Mouse (Mus musculus) liver, adult 2 months (tissue): ENCODE results near the gene Hydin. TPM values are rescaled to one million over a fixed set of nuclear protein-coding genes. Genes with fewer than 3 reads are reported as not detected.

Experiments
- DNase-seq: peaks from one replicate; pipeline ENCODE4 v3.0.0-alpha.2; 2011; ENCODE audit warnings: low read depth, low spot score; ENCODE audit errors: extremely low read depth
- H3K27ac ChIP-seq: fragments of 200-500 bp; replicated peaks from 2 replicates; pipeline ENCODE4 v1.5.1; 2012; ENCODE audit warnings: low read depth, mild to moderate bottlenecking, control low read depth, inconsistent platforms, low read length; ENCODE audit not compliant: insufficient read depth
- H3K27me3 ChIP-seq: fragments of 200-500 bp; 2 replicates; pipeline ENCODE4 v1.6.1; 2012; ENCODE audit warnings: mild to moderate bottlenecking, moderate library complexity, low read length, inconsistent platforms; ENCODE audit not compliant: control insufficient read depth, insufficient read depth
- H3K36me3 ChIP-seq: fragments of 200-500 bp; 2 replicates; pipeline ENCODE4 v1.6.1; 2012; ENCODE audit warnings: low read length, inconsistent platforms; ENCODE audit not compliant: control insufficient read depth, insufficient read depth
- H3K4me1 ChIP-seq: fragments of 200-500 bp; 2 replicates; pipeline ENCODE4 v1.6.1; 2011; ENCODE audit warnings: low read length; ENCODE audit not compliant: control insufficient read depth, insufficient read depth
- H3K4me3 ChIP-seq: fragments of 200-500 bp; 2 replicates; pipeline ENCODE4 v1.5.1; 2011; ENCODE audit warnings: low read depth, mild to moderate bottlenecking, control low read depth, low read length, moderate library complexity; ENCODE audit not compliant: insufficient read depth
- H3K79me2 ChIP-seq: fragments of 200-500 bp; 2 replicates; pipeline ENCODE4 v1.6.1; 2012; ENCODE audit warnings: inconsistent platforms, mild to moderate bottlenecking, low read length, moderate library complexity; ENCODE audit not compliant: control insufficient read depth, insufficient read depth
- H3K9ac ChIP-seq: fragments of 200-500 bp; 2 replicates; pipeline ENCODE4 v1.6.1; 2012; ENCODE audit warnings: low read depth, mild to moderate bottlenecking, control low read depth, inconsistent platforms, low read length
- CTCF ChIP-seq: fragments of 200-500 bp; IDR thresholded peaks from 2 replicates; pipeline ENCODE4 v1.5.1; 2011; ENCODE audit warnings: low read depth, low read length, control low read depth
- POLR2A ChIP-seq: fragments of 200-500 bp; IDR thresholded peaks from 2 replicates; pipeline ENCODE4 v1.6.1; 2011; ENCODE audit warnings: low read length, control low read depth; ENCODE audit not compliant: insufficient read depth; ENCODE audit errors: extremely low read depth
- WGBS: fragments of 180-500 bp; shearing (Covaris S2); methylation state at CpG from one replicate; pipeline ENCODE4 v1.1.7; 2018; 5-methylcytosine and 5-hydroxymethylcytosine counted together
- polyA plus RNA-seq: library from polyadenylated mRNA; depleted of rRNA; stranded (reverse); fragments of >200 nt; gene quantifications from 2 replicates; pipeline ENCODE4 v1.2.3, GENCODE M21; 2012
- total RNA-seq: library from RNA; depleted of rRNA; stranded (reverse); fragments of >200 nt; gene quantifications from 2 replicates; pipeline ENCODE4 v1.2.3, GENCODE M21; 2014

The Hydin gene
- total and polyA plus RNA-seq, 2 experiments, result under 0.01 TPM; not detected in 1

DNA sequence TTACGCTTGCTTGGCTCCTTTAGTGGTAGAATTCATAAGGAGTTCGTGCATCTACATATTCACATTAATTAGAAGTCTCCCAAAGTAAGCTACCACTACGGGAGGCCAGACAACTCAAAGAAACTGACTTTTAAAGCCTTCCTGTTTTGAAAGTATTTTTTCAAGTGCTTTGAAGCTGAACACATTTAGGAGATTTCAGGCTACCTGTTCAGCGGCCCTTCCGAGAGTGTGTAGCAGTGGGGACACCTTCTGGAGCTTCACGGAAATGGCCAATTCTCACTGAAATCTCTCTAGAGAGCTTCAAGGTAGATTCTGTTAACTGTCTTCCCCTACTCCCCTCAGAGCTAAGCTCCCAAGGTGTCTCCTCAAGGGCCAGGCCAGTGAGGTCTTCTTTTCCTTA lies 211.8 kb downstream of the Hydin start:
- no peaks in the 10 kb centered on the region for H3K36me3 ChIP-seq
- H3K9ac ChIP-seq, result no peak overlapping the region
- TF ChIP-seq POLR2A, result no peak
- TF ChIP-seq CTCF, result peak; percentile 45
- no peak overlapping the region for H3K27ac ChIP-seq
- DNase-seq, result no peak
- H3K4me3 ChIP-seq, result no peak overlapping the region
- 0 out of 2 replicates have a peak, but pooled peaks cover 2% of the 10 kb centered on the region for H3K27me3 ChIP-seq
- H3K79me2 ChIP-seq, result no peaks in the 10 kb centered on the region
- WGBS, result 42% methylated on average over 6 of the region's 6 CpGs
- no peaks in the 10 kb centered on the region for H3K4me1 ChIP-seq

DNA sequence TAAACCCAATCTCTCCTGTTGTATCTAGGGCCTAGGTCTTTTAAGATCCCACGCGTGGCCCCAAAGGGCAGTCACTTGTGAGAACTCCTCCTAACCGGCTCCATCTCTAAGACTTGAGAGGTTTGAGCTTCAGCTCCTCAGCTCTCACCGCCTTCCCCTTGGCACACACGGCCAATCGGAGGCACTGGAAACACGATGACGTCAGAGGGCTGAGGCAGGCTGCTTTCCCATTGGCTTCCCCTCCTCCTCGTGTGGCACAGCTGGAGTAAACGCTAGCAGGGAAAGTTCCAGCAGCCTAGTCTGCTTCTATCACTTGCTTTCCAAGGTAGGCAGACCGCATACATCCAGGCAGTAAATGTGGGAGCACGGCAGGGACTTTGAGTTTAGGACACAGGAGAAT lies 212.6 kb downstream of the Hydin start:
- Histone ChIP-seq H3K27me3 (0 out of 2 replicates have a peak, but pooled peaks cover 2% of the 10 kb centered on the region), H3K9ac (no peak overlapping the region), H3K79me2 (no peaks in the 10 kb centered on the region), H3K4me3 (no peak overlapping the region), H3K27ac (no peak overlapping the region), H3K4me1 (no peaks in the 10 kb centered on the region), H3K36me3 (no peaks in the 10 kb centered on the region)
- WGBS, result 64% methylated on average over 12 of the region's 12 CpGs
- no peak for DNase-seq
- TF ChIP-seq POLR2A (no peak), CTCF (no peak)

DNA sequence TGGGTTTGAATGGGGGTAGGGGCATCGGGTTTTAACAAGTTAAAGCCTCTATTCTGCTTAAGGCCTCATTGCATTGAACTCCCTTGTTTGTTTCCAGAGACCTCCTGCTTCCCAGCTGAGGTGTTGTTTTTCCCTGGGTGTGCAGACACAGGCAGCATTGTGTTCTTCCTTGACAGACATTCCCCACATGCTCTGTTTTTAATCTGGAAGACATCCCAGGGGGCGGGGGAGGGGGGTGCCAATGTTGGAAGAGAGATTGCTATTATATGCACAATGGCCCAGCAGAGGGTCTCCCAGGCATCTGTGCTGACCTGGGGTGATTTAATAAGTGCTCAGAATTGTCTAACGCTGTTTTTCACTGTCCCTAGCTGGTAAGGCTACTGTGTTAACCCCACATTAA lies 215.5 kb downstream of the Hydin start:
- Histone ChIP-seq H3K27ac (no peak overlapping the region), H3K27me3 (0 out of 2 replicates have a peak, but pooled peaks cover 2% of the 10 kb centered on the region), H3K4me1 (no peaks in the 10 kb centered on the region), H3K36me3 (no peaks in the 10 kb centered on the region), H3K4me3 (no peak overlapping the region), H3K9ac (no peak overlapping the region), H3K79me2 (no peaks in the 10 kb centered on the region)
- WGBS, result 64% methylated on average over 3 of the region's 3 CpGs
- TF ChIP-seq CTCF, result no peak
- DNase-seq, result no peak

DNA sequence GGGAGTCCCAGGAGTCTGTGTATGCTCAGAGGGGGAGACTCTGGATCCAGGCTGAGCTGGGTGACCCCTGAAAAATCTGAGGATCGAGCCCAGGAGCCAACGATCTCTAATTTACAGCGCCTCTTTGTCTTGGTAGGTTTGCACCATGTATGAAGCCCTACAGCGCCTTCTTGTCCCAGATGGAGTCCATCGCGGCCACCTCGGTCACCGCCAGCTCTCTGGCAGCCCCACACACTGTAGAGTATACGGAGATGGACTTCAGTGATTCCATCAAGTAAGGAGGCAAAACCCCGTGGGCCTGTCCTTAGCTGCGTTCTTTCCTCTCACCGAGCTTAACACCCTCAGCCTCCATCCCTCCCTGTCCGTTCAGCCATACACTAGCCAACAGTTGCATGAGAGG lies 218.5 kb downstream of the Hydin start:
- H3K4me1 ChIP-seq, result no peaks in the 10 kb centered on the region
- H3K36me3 ChIP-seq, result no peaks in the 10 kb centered on the region
- no peak overlapping the region for H3K27ac ChIP-seq
- TF ChIP-seq POLR2A (no peak), CTCF (no peak)
- 0 out of 2 replicates have a peak, but pooled peaks cover 2% of the 10 kb centered on the region for H3K27me3 ChIP-seq
- H3K4me3 ChIP-seq, result no peak overlapping the region
- 92% methylated on average over 13 of the region's 13 CpGs for WGBS
- no peak overlapping the region for H3K9ac ChIP-seq
- H3K79me2 ChIP-seq, result no peaks in the 10 kb centered on the region
- no peak for DNase-seq

DNA sequence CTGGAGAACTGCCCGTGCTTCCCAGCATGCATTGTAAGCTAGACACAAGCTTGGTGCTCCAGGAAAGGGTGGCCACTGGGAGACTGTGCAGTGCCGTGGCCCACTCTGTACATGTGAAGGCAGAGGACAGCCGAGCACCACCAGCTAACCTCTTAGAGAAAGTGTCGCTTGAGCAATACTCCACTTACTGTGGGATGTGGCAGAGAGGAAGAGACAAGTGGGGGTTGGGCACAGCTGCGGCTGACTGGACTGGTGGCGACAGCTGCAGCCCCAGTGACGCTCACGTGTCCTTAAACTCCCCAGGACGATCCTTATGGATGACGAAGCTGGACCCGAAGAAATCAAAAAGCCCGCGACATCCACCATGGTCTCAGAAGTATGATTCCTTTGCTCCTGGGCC lies 219.2 kb downstream of the Hydin start:
- no peak for DNase-seq
- 80% methylated on average over 13 of the region's 13 CpGs for WGBS
- no peak overlapping the region for H3K4me3 ChIP-seq
- H3K36me3 ChIP-seq, result no peaks in the 10 kb centered on the region
- H3K9ac ChIP-seq, result no peak overlapping the region
- H3K27me3 ChIP-seq, result no peaks in the 10 kb centered on the region
- H3K27ac ChIP-seq, result no peak overlapping the region
- H3K4me1 ChIP-seq, result no peaks in the 10 kb centered on the region
- TF ChIP-seq POLR2A, result no peak
- no peak for TF ChIP-seq CTCF
- no peaks in the 10 kb centered on the region for H3K79me2 ChIP-seq

DNA sequence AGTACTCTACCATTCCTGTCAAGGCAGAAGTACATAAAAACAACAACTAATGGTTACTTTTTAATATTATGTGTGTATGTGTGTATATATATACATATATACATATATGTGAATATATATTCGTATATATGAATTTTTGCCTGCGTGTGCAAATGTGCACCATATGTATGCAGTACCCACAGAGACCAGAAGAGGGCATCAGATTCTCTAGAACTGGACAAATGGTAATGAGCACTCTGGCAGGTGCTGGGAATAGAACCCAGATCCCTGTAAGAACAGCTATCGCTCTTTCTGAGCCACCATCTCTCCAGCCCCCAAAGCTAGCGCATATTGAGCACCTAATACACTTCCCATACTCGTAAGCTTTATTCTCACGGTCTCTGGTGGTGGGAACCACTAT lies 220.9 kb downstream of the Hydin start:
- H3K9ac ChIP-seq, result no peak overlapping the region
- H3K79me2 ChIP-seq, result no peaks in the 10 kb centered on the region
- H3K4me3 ChIP-seq, result no peak overlapping the region
- WGBS, result 97% methylated on average over 6 of the region's 6 CpGs
- no peak for TF ChIP-seq POLR2A
- TF ChIP-seq CTCF, result no peak
- no peak overlapping the region for H3K27ac ChIP-seq
- DNase-seq, result no peak
- H3K4me1 ChIP-seq, result no peaks in the 10 kb centered on the region
- no peaks in the 10 kb centered on the region for H3K27me3 ChIP-seq
- no peaks in the 10 kb centered on the region for H3K36me3 ChIP-seq
